Comparison of ENCODE assay signal across 22 mouse cellular contexts in genomic region chr15:25497743-25498142, GRCm38 (mm10).
DNase-seq lines count a peak whose midpoint lies in the region; ATAC-seq and TF ChIP-seq lines count a peak whose summit lies in the region.
"Had no signal": no experiment of that assay in that cellular context is flagged by ENCODE, and none has a peak within 500 bp of the region (broad histone marks: within the 10 kb centered on the region; RNA-seq: fewer than 3 reads in every experiment).

No protein-coding gene starts in this region.

- no peaks in the 10 kb centered on the region for H3K36me3 ChIP-seq in lung, embryonic 15.5 days
- H3K36me3 ChIP-seq in stomach, postnatal 0 days (ENCODE audit: control insufficient read depth, insufficient read depth, low read length): no peaks in the 10 kb centered on the region
- no peaks in the 10 kb centered on the region for H3K36me3 ChIP-seq in hindbrain, embryonic 10.5 days
- H3K36me3 ChIP-seq: forebrain, embryonic 10.5 days; G1E; hindbrain, embryonic 13.5 days had no signal

- DNase-seq in lung, adult 2 months: no peak
- DNase-seq in thymus, postnatal 0 days (ENCODE audit: low spot score): peak; percentile 9
- DNase-seq in thymus, postnatal 36 days: no peak
- peak; percentile 37 for DNase-seq in stomach, postnatal 0 days (ENCODE audit: low spot score)
- DNase-seq in hindbrain, embryonic 10.5 days (ENCODE audit: low spot score): no peak
- DNase-seq: adrenal gland, postnatal 10 days; adrenal gland, postnatal 36 days; B cell, adult 2 months; cerebellum, adult 18-20 months; cerebellum, adult 9-10 months; cerebellum, postnatal 14 days; gastrocnemius, adult 2 months; gastrocnemius, postnatal 14 days; heart, adult 11 months had no signal

- peak overlapping the region; percentile 30; the same call in 1 of the 2 replicates for H3K27ac ChIP-seq in lung, embryonic 15.5 days
- H3K27ac ChIP-seq in stomach, postnatal 0 days (replicated peaks): no peak overlapping the region
- H3K27ac ChIP-seq in hindbrain, embryonic 10.5 days: no peak overlapping the region
- H3K27ac ChIP-seq: forebrain, embryonic 10.5 days; forebrain, embryonic 13.5 days; gastrocnemius, adult 2 months; hindbrain, embryonic 13.5 days had no signal

- TF ChIP-seq POLR2A in lung, adult 2 months (IDR thresholded peaks at IDR 0.05; ENCODE audit: borderline replicate concordance, extremely low read depth, low read depth, low read length): no peak

- no peak for TF ChIP-seq CTCF in lung, adult 2 months (IDR thresholded peaks at IDR 0.05; ENCODE audit: insufficient read depth, low read length)
- TF ChIP-seq CTCF in stomach, postnatal 0 days (IDR thresholded peaks at IDR 0.05; ENCODE audit: low read depth): no peak

- H3K4me2 ChIP-seq in lung, embryonic 15.5 days: no peak overlapping the region
- H3K4me2 ChIP-seq in stomach, postnatal 0 days (replicated peaks; ENCODE audit: low read depth): no peak overlapping the region
- H3K4me2 ChIP-seq: forebrain, embryonic 13.5 days; heart, embryonic 11.5 days; hindbrain, embryonic 13.5 days had no signal

- no peak for TF ChIP-seq EP300 in stomach, postnatal 0 days (optimal IDR thresholded peaks at IDR 0.05)

- peaks cover 13% of the 10 kb centered on the region for H3K4me1 ChIP-seq in lung, embryonic 15.5 days
- H3K4me1 ChIP-seq in lung, adult 2 months (ENCODE audit: control insufficient read depth, insufficient read depth, low read length): peaks cover 6% of the 10 kb centered on the region; the same call in 1 of the 2 replicates
- H3K4me1 ChIP-seq in stomach, postnatal 0 days (replicated peaks; ENCODE audit: control insufficient read depth, insufficient read depth): no peaks in the 10 kb centered on the region
- peaks cover 18% of the 10 kb centered on the region for H3K4me1 ChIP-seq in hindbrain, embryonic 10.5 days (replicated peaks)

- no peak overlapping the region for H3K9ac ChIP-seq in lung, embryonic 15.5 days
- no peak overlapping the region for H3K9ac ChIP-seq in stomach, postnatal 0 days (ENCODE audit: low read length)
- H3K9ac ChIP-seq: forebrain, embryonic 13.5 days; hindbrain, embryonic 13.5 days had no signal

- no peaks in the 10 kb centered on the region for H3K27me3 ChIP-seq in lung, embryonic 15.5 days
- no peaks in the 10 kb centered on the region for H3K27me3 ChIP-seq in stomach, postnatal 0 days (ENCODE audit: control insufficient read depth, insufficient read depth, low read length)
- H3K27me3 ChIP-seq in hindbrain, embryonic 10.5 days (ENCODE audit: insufficient read depth, poor library complexity, severe bottlenecking): peaks cover 7% of the 10 kb centered on the region; the same call in 1 of the 2 replicates
- H3K27me3 ChIP-seq: CH12.LX, Patski had no signal

- no peaks in the 10 kb centered on the region for H3K9me3 ChIP-seq in lung, embryonic 15.5 days
- no peaks in the 10 kb centered on the region for H3K9me3 ChIP-seq in stomach, postnatal 0 days (ENCODE audit: control insufficient read depth, low read length)
- H3K9me3 ChIP-seq in hindbrain, embryonic 10.5 days: no peaks in the 10 kb centered on the region
- H3K9me3 ChIP-seq: forebrain, embryonic 10.5 days; hindbrain, embryonic 13.5 days had no signal

- ATAC-seq in lung, embryonic 15.5 days (ENCODE audit: borderline replicate concordance, extremely low read depth, low FRiP score, low TSS enrichment): no peak
- no peak; the same call in 1 of the 2 replicates for ATAC-seq in stomach, postnatal 0 days (ENCODE audit: low FRiP score, low TSS enrichment)
- ATAC-seq: Patski had no signal

- 46% methylated on average over 1 of the region's 1 CpGs for WGBS in lung, embryonic 15.5 days
- WGBS in lung, adult 2 months: 57% methylated on average over 1 of the region's 1 CpGs
- 54% methylated on average over 1 of the region's 1 CpGs for WGBS in stomach, postnatal 0 days
- 44% methylated on average over 1 of the region's 1 CpGs for WGBS in hindbrain, embryonic 10.5 days

- no peak overlapping the region for H3K4me3 ChIP-seq in lung, embryonic 15.5 days
- no peak overlapping the region for H3K4me3 ChIP-seq in lung, adult 2 months (replicated peaks; ENCODE audit: extremely low read depth, low read depth, low read length)
- H3K4me3 ChIP-seq in stomach, postnatal 0 days (ENCODE audit: low read depth, low read length): no peak overlapping the region
- no peak overlapping the region for H3K4me3 ChIP-seq in hindbrain, embryonic 10.5 days
- H3K4me3 ChIP-seq: forebrain, embryonic 10.5 days; forebrain, embryonic 13.5 days; gastrocnemius, adult 2 months; hindbrain, embryonic 13.5 days had no signal

Comparison
In these comparisons a context has a peak if more than half of its experiments do, and no peak if none do; other contexts are left out.
1. DNase-seq: peak in thymus, postnatal 0 days (single experiment) and stomach, postnatal 0 days (single experiment); none in lung, adult 2 months (single experiment), thymus, postnatal 36 days (0 of 2) and hindbrain, embryonic 10.5 days (single experiment).